Mouse (Mus musculus) CD4-positive, CD25-positive, alpha-beta regulatory T cell, adult 2 months (primary cell): ENCODE measurements around the gene Hoxa7.

Source experiments
- DNase-seq: peaks from one replicate; pipeline ENCODE4 v3.0.0-alpha.2; 2012; ENCODE audit warnings: low read depth, low spot score

The Hoxa7 gene

DNA sequence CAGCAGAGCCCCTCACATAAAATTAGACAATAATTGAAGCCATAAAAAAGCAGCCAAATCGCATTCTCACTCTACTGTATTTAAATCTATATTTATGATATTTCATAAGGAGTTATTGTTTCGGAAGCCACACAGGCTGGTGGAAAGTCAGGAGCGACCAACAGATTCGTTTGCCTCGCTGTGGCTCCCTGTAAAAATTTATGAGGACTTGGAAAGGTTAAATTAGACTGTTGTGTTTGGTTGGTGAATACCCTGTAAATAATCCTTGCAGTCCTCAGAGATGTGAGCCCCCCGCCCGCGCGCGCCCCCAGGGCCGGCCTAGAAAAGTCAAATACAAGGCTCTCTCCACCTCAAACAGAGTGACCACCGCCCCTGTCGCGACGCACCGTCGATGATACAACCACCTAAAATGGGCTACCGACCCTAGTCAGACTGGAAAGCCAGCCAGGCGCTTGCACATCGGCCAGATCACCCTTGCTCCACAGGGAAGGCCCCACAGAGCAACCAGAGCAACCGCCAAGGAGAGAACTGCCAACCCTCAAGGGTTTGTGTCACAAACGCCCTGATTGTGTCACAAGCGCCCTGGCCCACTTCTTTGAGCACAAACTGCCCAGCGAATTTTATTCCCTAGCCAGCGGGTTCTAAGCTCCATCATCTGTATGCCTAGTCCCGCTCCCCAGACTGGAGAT, 5.1 kb upstream of the Hoxa7 start:
- DNase-seq, result no peak

DNA sequence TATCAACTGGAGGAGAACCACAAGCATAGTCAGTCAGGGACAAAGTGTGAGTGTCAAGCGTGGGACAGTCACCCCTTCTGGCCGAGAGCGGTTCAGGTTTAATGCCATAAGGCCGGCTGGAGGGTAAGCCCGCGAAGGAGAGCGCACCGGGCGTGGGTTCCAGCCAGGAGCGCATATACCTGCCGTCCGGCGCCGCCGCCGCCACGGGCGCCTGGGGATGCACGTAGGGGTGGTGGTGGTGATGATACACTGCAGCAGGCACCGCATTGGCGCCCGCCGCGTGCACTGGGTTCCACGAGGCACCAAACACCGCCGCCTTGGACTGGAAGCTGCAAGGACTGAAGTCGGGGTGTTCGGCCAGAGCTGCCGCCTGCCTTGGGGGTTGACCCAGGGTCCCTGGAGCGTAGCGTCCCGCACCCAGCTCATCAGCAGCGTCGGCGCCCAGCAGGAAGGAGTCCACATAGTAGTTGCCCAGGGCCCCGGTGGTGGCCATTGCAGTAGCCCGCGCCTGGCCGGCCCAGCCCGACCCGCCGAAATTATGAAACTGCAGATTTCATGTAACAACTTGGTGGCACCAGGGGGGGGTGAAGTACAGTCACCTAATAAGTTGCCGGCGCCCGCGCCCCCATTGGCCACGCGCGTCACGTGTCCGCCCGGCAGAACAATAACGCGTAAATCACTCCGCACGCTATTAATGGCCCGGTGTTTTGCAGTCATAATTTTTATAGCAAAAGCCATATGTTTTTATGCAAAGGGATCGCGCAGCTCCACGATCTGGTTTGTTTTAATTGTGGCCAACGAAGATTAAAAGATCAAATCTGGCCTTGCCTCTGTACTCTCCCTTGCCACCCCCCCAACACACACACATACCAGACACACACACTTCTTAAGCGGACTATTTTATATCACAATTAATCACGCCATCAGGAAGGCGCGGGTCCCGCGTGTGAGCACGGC, 4.2 kb upstream of the Hoxa7 start:
- DNase-seq, result peak; percentile 59

DNA sequence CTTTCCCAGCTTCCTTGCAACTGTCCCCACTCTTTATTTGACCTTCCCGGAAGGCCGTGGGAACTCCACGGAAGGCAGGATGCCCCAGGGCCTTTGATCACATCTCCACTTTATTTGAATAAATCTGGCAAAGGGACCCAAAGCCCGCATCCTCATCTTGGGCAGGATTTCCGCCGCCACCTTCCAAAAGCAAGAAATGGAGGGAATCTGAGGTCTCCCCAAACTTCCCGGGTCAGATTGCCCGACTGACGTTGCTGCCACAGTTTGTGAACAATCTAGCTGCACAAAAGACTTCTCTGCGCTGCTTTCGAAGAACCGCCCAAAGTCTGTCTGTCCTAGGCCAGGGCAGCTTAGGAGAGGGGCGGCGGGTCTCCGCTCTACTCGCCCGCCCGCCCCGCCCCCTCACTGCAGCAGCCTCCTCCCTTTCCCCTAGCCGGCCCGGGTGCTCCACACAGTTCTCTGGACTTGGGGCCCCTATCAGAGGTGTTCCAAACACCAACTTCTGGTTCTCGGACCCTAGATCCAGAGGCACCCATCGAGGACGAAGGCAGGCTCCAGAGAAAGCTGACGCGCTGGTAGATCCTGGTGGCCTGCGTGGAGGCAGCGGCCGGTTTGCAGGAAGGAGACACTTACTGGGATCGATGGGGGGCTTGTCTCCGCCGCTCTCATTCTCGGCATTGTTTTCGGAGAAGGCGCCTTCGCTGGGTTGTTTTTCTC, 3.4 kb upstream of the Hoxa7 start:
- DNase-seq, result no peak

DNA sequence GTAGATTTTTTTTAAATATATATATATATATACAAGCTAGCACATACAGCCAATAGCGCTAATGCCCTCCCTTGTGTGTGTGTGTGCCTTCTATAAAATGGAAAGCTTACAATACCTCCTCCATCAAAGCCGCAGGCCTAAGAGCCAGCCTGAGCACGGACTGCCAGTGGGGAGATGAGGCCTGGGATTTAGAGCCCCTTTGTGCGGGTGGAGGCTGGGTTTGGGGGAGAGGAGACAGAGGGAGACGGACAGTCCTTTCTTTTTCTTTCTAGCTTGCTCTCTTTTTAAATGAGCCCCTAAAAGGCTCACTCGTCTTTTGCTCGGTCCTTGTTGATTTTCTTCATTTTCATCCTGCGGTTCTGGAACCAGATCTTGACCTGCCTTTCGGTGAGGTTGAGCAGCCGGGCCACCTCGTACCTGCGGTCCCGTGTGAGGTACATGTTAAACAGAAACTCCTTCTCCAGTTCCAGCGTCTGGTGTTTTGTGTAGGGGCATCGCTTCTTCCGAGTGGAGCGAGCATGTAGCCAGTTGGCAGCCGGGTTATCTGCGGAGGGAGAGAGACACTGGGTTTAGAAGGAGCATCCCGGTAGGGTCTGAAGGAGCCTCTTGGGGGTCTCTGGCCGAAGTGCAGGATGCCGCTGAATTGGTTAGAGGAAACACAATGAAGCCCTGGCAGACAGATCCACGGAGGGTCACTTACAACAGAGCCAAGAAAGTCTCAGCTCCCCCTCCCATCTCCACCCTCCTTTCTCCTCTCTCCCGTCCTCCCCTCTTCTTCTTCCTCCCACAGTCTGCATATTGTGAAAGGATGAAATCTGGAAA, 2.5 kb upstream of the Hoxa7 start:
- no peak for DNase-seq

DNA sequence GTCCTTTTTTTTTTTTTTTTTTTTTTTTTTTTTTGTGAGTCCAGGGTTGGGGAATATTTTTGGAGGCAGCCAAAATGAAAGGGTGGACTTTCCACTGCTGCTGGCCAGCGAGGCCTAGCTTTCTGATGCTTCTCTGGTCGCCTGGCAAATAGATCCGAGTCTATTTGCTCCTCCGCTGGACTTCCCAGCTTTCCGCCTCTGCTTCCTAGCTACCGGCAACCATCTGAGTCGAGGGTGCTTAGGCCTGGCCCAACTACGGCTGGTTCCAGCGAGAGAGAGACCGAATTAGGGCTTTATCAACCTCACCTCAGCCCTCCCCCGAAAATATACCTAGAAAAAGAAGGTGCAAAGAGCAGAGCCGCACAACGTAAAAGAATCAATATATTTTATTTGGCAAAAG, 1.1 kb upstream of the Hoxa7 start:
- no peak for DNase-seq

DNA sequence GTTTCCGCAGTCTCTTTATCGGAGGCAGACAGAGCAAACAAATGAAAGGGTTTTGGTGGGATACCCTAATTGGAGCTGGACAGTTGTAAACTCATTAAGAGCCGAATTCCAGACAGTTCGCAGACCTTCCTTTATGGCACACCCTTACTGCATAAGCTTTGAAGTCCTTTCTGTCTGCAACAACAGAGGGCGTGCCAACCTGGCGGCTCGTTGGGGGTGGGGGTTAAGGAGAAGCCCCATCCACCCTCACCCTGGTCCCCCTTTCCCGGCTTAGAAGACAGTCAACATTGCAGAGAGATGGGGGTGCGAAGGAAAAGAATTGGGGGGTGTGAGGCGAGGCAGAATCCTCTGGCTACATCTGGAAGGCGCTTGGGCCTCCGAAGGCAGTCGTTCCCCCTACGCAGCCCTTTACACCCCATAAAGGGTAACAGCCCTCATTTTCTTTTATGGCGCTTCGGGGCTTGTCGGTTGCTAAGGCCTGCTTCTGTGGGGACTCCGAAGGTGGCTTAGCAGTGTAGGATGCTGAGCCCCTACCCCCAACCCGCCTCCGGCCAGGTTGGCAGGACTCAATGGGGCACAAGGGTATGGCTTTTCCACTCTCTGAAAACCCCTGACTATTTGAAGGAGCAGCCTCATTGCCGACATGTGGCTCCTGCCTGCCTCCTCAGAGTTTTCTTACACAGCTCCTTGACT, 485 bp upstream of the Hoxa7 start:
- DNase-seq, result no peak

DNA sequence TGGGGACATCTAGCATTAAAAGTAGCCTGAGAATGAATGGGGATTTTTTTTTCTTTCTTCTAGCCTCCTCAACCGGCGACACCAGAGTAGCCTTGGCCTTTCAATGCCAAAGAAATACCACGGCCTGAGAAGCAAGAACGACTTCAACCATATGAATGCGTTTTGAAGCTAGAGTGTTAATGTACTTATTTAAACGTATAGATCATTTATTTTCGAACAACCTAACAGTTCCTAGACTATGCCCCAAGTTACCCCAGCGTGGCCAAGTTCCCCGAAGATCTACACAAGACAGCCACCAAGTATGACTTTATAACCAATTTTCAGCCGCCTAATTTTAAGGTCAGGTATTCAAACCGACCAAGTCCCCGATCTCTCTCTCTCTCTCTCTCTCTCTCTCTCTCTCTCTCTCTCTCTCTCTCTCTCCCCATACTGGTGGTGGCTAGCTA, 766 bp downstream of the Hoxa7 start:
- no peak for DNase-seq

DNA sequence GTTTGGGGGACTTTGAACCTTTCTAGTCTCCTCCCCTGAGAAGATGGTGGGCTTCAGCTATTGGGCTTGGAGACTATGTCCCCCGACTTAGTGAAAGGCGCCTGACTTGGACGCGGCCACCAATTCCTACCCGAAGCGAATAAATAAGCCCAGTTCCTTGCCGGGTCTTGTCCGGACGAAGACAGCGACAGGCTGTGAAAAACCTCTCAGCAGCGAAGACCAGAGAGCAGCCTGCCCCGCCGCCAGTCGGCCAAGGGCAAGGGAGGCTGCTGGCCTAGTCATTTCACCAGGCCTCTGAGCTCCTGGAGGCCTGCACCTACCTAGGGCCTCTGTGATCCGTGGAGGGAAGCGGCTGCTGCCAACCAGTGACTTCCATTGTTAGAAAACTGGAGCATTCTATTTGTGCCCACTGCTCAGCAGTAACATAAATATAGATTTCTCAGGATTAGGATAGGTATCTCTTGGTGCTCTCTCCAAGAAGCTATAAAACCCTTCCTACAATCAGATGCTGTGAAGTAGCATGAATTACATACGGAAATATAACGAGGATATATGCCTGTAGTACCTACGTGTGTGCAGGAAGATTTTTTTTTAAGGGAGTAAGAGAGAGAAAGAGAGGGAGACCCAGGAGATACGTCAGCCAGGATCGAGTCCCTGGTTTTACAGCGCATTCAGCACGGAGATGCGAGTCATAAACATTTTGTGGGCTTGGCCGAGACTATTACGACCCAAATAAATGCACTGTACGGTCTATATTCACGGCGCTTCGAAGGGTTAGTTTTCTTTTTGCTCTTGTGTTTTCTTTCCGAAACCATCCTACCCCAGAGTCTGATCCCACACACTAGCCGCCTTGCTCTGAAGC, 1.4 kb downstream of the Hoxa7 start:
- DNase-seq, result no peak

DNA sequence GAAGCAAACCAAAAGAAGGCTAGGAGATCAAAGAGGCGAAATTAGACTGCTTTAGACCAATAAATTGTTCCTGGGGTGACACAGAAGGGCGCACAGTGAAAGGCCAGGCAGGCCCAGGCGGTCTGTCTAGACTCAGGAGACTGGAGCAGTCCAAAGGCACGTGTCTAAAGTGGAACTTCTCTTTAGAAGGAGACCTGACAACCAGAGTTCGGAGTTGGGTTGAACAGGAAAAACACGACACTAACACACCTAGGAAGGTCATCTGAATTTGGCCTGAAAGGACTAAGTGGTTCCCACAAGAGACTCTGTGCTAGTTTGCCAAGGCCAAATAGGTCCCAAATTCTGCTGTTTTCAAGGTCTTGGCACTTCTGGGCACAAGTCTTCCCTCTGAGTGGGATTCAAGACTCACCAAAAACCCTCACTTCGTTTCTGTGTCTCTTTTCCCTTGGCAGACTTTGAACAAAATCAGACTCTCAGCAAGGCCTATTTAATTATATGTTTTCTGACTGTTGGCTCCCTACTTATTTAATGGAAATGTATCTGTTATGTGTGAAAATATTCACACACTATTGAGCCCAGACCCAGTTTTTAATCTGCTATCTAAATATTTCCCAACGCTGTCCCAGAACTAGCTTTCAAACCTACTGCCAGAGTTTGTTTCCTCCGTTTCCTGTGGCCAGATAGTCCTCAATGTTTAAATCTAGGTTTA, 2.3 kb downstream of the Hoxa7 start:
- no peak for DNase-seq

DNA sequence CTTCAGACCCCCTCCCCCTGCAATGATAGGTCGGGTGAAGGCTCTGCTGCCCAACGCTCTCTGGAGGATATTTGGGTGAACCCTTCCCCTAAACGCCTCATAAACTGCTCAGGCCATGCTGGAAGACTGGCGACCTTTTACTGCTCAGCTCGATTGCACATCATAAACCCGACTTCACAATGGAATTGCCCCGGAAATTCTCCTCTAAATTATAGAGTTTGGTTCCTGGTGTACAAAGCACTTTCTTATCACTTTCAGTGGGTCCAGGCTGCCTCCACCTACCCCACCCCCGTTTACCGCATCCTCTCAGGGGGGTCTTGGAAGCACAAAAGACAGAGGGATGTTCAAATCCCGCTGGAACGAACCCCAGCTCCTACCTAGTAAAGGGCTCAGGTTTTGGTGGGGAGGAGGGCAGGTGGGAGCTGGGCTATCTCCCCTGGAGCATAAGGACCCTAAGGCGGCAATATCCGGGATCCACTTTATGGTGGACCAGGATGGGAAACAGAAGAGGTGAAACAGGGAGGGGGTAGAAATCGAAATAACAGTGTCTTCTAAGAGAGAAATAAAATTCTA, 2.9 kb downstream of the Hoxa7 start:
- DNase-seq, result no peak

DNA sequence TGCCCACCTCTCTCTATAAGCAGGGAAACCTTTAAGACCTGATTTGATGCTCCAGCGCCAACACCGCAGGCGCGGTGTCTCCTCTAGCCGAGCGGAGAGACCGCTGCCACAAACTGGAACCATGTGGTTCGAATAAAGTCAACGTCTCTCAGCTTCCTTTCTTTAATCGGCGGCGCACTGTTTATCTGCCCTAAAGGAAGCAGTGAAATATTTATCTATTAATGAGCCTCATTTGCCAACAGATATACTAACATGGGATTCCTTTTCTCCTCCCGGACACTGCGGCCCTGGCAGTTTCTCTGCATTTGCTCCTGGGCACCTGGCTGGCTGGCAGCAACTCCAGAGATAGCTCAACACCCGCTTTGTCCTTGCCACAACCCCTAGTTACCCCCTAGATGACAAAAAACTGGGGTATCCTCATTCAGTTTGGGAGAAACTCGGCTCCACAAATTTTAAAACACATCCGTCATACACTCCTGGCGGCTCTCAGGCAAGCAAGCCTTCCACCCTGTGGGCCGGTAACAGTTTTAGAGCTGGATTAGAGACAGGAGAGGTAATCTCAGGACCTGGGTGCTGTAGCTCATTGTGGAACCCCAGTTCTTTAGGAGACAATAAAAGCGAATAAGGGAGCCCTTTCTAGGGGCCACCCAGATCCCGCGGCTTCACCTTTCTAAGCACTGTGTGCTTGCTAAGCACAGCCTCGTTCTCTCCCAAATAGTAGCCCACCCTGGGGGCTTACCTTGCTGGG, 3.6 kb downstream of the Hoxa7 start:
- peak; percentile 33 for DNase-seq

DNA sequence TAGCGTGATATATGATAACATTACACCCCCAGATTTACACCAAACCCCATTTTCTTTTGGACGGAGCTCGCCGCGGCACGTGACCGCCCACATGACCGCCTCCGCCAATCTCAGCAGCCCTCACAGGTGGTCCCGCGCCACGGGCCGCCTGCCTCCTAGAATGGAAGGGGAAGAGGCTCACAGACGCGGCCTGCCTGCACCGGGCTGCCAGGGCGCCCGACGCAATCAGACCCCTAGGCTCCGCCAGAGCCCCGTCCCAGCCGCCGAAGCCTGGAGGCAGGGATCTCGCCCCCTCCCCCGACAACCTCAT, 4.2 kb downstream of the Hoxa7 start:
- DNase-seq, result peak; percentile 69

DNA sequence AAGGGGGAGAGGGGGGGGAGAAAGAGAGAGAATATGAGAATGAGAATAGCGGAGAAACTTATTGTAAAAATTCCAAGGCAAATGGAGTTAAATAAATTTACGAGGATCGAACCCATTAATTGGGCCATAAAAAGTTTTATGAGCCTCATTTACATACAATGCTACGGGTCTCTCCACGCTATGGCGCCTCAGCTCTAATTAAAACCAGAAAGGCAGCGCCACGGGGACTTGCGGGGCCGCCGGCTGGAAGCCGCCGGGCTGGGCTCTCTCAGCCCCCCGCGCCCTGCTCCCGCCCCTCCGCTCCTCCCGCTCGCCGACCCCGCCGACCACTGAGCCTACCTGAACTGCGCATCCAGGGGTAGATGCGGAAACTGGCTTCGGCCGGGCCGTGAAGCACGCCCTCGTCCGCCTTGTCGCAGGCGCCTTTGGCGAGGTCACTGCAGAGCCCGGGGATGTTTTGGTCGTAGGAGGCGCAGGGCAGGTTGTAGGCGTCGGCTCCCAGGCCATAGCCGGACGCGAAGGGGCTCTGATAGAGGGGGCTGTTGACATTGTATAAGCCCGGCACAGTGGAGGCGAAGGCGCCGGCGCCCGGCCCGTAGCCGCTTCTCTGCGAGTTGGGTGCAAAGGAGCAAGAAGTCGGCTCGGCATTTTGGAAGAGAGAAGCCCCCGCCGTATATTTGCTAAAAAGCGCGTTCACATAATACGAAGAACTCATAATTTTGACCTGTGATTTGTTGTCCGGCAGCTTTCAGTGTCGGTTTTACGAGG, 4.8 kb downstream of the Hoxa7 start:
- peak; percentile 35 for DNase-seq

DNA sequence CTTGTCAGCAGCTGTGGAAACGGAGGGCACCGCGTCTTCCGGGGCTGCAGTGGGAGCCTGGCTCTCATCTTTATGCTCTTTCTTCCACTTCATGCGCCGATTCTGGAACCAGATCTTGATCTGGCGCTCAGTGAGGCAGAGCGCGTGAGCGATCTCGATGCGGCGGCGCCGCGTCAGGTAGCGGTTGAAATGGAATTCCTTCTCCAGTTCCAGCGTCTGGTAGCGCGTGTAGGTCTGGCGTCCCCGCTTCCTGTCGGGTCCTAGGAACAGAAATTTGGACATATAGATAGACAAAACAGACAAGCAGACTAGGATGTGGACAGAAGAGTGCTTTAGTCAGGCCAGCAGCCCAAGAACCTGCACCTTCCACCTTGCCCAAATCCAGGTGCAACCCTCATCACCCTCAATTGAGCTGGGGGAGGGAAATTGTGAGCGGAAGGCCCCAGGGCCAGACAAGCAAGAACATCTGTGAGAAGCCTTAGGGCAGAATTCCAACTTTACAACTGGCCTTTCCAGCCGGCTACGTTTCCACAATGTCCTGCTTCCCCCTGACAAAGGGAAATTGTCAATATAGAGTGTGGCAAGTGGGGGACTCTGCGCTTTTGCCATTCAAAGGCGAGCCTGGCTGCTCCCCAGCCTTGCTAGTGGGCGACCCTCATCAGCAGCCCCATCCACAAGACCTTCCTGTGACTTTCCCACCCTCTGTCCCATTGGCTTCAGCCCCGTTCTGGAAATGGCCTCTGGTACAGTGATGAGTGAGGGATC, 5.7 kb downstream of the Hoxa7 start:
- DNase-seq, result no peak

DNA sequence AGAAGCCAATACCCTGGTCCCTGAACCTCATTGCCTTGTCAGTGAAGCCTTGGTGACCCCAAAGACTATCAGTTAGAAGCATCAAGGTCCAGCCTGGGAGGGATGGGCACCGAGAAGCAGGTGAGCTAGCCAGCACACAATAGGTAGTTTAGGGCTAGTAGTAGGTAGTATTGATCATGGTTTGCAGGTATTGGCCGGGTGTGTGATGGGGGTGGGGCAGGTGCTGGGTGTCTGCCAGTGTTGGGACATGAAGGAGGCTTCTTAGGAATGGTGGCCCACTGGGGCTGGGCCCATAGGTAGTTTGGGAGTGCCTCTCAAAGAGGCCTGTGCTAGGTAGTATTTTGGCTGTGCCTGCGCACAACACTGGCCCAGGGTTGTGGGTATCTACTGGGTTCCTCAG, 6.6 kb downstream of the Hoxa7 start:
- no peak for DNase-seq

DNA sequence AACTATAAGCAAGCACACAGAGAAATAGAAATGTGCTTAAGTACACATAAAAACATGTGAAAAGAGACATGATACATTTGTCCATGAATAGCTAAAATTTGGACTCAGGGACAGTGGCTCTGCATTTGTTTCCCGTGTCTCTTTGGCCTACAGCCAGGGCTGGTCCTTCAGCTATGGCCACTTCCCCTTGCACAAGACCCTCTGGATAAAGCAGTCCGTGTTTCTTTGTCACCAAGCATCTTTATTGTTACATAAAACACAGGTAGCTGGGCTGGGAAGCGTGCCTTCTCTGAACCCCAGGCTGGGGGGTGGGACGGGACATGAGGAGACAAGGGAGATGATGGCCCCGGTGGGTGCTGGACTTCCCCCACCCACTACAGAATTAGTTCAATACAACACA, 7.4 kb downstream of the Hoxa7 start:
- no peak for DNase-seq
